Mouse (Mus musculus) liver, embryonic 13.5 days (tissue): ENCODE measurements around the gene Efs. TPM values are rescaled to one million over a fixed set of nuclear protein-coding genes. Genes with fewer than 3 reads are reported as not detected.
A peak's percentile ranks its signal among the peaks of the same experiment; 100 is the strongest.

Experiments used
- ATAC-seq: fragments of 200-750 bp; cut with Nextera tagmentation; 2 replicates; pipeline ENCODE4 v1.8.0; 2017; ENCODE audit warnings: low read depth, mild to moderate bottlenecking, moderate number of reproducible peaks, moderate library complexity
- DNase-seq: peaks from one replicate; pipeline ENCODE4 v3.0.0; 2022
- H3K27ac ChIP-seq: fragments of 300-500 bp; sonication (generic); 2 replicates; pipeline ENCODE4 v1.5.1; 2015; ENCODE audit warnings: moderate library complexity, mild to moderate bottlenecking, inconsistent platforms
- H3K27me3 ChIP-seq: fragments of 300-500 bp; sonication (generic); 2 replicates; pipeline ENCODE4 v1.6.1; 2015; ENCODE audit warnings: mild to moderate bottlenecking, inconsistent platforms
- H3K36me3 ChIP-seq: fragments of 300-500 bp; sonication (generic); 2 replicates; pipeline ENCODE4 v1.6.1; 2015; ENCODE audit warnings: mild to moderate bottlenecking, inconsistent platforms
- H3K4me1 ChIP-seq: fragments of 300-500 bp; sonication (generic); replicated peaks from 2 replicates; pipeline ENCODE4 v1.6.1; 2015; ENCODE audit warnings: inconsistent platforms
- H3K4me2 ChIP-seq: fragments of 300-500 bp; sonication (generic); 2 replicates; pipeline ENCODE4 v1.6.1; 2015; ENCODE audit warnings: inconsistent platforms, mild to moderate bottlenecking, moderate library complexity
- H3K4me3 ChIP-seq: fragments of 300-500 bp; sonication (generic); replicated peaks from 2 replicates; pipeline ENCODE4 v1.5.1; 2015; ENCODE audit warnings: mild to moderate bottlenecking, inconsistent platforms
- H3K9ac ChIP-seq: fragments of 300-500 bp; sonication (generic); 2 replicates; pipeline ENCODE4 v1.6.1; 2015; ENCODE audit warnings: mild to moderate bottlenecking, inconsistent platforms
- H3K9me3 ChIP-seq: fragments of 300-500 bp; sonication (generic); replicated peaks from 2 replicates; pipeline ENCODE4 v1.6.1; 2016; ENCODE audit warnings: inconsistent platforms
- WGBS: fragments of 180-500 bp; shearing (Covaris S2); methylation state at CpG from one replicate; pipeline ENCODE4 v1.1.7; 2015; ENCODE audit not compliant: insufficient replicate concordance; 5-methylcytosine and 5-hydroxymethylcytosine counted together
- polyA plus RNA-seq: library from polyadenylated mRNA; unstranded; fragments of >200 nt; fragmentation: Nextera tagmentation; extraction: Ambion mirVana; gene quantifications from 2 replicates; pipeline ENCODE4 v1.2.1, GENCODE M21; 2015

Efs gene
- polyA plus RNA-seq, 1 experiment from 2014 or later: 0.71 TPM

DNA sequence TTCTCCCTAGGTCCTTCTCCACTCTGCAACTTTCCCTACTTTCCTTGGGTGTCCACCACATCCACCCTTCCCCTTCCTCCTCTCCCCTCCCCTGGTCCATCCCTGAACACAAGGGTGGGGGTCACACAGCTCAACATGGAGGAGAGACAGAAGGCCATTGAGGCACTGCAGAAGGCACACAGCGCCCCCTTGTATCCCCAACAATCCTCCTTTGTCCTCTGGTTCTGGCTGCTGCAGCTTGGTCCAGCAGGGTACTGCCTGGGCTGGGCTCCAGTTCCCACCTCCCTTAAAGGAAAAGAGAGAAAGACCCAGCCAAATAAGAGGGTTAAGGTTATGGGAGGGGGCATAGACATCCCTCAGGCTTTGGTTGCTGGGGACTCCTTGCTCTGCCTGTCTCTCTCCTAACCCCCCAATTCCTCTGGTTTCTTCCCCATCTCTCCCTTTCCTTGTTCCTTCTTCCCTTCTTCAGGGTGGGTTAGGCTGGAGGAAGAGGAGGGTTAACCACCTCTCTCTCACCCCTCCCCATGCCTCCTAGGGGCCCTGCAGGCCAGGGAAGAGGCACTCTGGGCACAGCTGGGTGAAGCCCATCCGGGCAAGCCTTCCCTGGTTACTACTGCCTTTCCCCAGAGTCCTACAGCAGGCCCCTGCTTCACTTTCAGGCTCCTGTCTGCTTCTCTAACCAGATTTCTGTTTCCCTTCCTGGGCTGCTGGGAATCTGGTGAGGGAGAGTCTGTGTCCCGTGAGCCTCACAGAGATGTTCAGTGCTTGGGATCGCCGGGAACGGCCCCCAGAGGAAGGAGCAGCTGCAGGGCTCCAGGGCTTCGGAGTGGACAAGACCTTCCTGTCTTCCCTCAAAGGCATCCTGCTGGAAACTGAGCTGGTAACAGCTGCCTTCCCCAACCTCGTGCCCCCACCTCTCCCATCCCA, 10.2 kb upstream of the Efs start, which contains the start of gene Cmtm5:
TSS of gene Cmtm5 (plus strand) at position 358 of the 927 bp plus-strand sequence.
- DNase-seq (no peak), ATAC-seq (no peak)
- no peaks in the 10 kb centered on the region for H3K36me3 ChIP-seq
- no peaks in the 10 kb centered on the region for H3K4me1 ChIP-seq
- H3K4me3 ChIP-seq: no peak within 1 kb of the TSS
- WGBS: 34% methylated on average over 8 of the region's 8 CpGs
- H3K9me3 ChIP-seq: no peaks in the 10 kb centered on the region
- H3K27ac ChIP-seq: no peak within 1 kb of the TSS
- H3K27me3 ChIP-seq: peaks cover 26% of the 10 kb centered on the region; the same call in 1 of the 2 replicates
- no peak within 1 kb of the TSS for H3K9ac ChIP-seq
- H3K4me2 ChIP-seq: no peak within 1 kb of the TSS

GRCm38 (mm10) chr14:54932645-54933150, 6.8 kb upstream of the Efs start, which contains the start of gene Il25:
Il25 (plus strand) TSS chr14:54932695.
- Histone ChIP-seq H3K9ac (no peak within 1 kb of the TSS), H3K4me3 (no peak within 1 kb of the TSS), H3K9me3 (no peaks in the 10 kb centered on the region), H3K27ac (no peak within 1 kb of the TSS), H3K27me3 (peaks cover 43% of the 10 kb centered on the region), H3K36me3 (no peaks in the 10 kb centered on the region), H3K4me2 (no peak within 1 kb of the TSS), H3K4me1 (no peaks in the 10 kb centered on the region)
- DNase-seq (no peak), ATAC-seq (no peak)
- 50% methylated on average over 6 of the region's 6 CpGs for WGBS

- ATAC-seq (no peak), DNase-seq (no peak)
- Histone ChIP-seq H3K27me3 (peaks cover 61% of the 10 kb centered on the region), H3K4me1 (peaks cover 9% of the 10 kb centered on the region), H3K27ac (no peak overlapping the region), H3K4me2 (no peak overlapping the region), H3K36me3 (no peaks in the 10 kb centered on the region), H3K9me3 (no peaks in the 10 kb centered on the region), H3K9ac (no peak overlapping the region), H3K4me3 (no peak overlapping the region)
- WGBS: 24% methylated on average over 2 of the region's 2 CpGs
These were observed 4.5 kb upstream of the Efs start for GRCm38 (mm10) chr14:54930431-54930830.

GRCm38 (mm10) chr14:54929801-54930200, 3.9 kb upstream of the Efs start:
- Histone ChIP-seq H3K4me2 (no peak overlapping the region), H3K4me3 (no peak overlapping the region), H3K36me3 (no peaks in the 10 kb centered on the region), H3K9ac (no peak overlapping the region), H3K27me3 (peaks cover 67% of the 10 kb centered on the region), H3K9me3 (no peaks in the 10 kb centered on the region), H3K4me1 (peaks cover 16% of the 10 kb centered on the region), H3K27ac (no peak overlapping the region)
- ATAC-seq: no peak
- WGBS: 54% methylated on average over 5 of the region's 5 CpGs
- DNase-seq: no peak

DNA sequence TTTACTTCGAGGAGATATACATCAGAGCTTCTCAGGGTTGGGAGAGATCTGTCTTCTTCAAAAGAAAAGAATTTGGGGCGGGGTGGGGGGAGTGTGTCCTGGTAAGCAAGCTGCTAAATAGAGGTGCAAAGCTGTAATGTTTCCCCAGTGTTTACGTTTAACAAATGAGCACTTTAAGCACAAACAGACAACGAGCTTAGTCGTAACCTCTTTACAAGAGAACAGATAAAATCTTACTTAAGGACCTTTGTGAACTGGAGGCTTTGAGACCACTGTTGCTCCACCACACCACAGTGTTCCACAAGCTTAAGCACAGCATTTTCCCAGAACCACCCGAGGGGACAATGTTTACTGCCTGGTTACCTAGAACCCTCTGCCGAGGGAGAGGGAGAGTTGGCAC, 1.4 kb upstream of the Efs start:
- DNase-seq (no peak), ATAC-seq (no peak)
- Histone ChIP-seq H3K36me3 (no peaks in the 10 kb centered on the region), H3K27ac (no peak overlapping the region), H3K27me3 (peaks cover 86% of the 10 kb centered on the region), H3K4me3 (no peak overlapping the region), H3K9ac (no peak overlapping the region), H3K4me1 (peaks cover 24% of the 10 kb centered on the region), H3K4me2 (no peak overlapping the region), H3K9me3 (no peaks in the 10 kb centered on the region)
- WGBS: 21% methylated on average over 7 of the region's 7 CpGs

DNA sequence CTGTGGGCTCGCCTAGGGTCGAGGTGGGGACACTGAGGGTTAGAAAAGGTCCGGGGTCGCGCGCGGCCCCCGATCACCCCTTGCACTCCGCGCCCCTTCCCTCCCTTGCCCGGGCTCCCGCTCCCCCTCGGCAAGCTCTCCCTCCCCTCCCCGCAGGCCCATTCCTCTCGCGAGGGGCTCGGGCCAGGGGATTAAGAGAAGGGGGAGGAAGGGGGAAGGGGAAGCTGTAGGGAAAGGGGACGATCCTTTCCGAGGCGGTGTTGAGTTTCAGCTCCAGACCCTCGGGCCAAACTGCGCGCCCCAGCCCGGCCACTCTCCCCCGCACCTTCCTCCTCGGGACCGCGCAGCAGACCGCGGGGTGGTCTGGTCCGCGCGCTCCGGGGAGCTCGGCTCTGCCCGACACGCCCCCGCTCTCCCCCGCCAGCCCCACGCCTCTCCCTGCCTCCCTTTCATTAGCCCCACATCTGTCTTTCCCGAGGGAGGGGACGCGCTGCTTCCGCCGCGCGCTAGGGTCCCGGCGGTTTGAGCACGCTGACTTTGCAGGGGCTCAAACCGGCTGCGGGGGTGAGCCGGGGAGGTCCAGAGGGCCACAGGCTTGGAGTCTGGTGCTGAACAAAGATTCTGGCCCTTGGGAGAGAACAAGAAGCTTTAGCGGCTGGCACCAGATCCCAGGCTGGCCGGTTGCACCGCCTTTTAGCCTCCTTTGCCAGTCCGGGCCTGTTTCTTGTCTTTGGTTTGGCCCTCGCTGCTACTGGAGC, 654 bp upstream of the Efs start:
- Histone ChIP-seq H3K27ac (no peak overlapping the region), H3K27me3 (peaks cover 87% of the 10 kb centered on the region), H3K4me3 (peak overlapping the region; percentile 47), H3K9me3 (no peaks in the 10 kb centered on the region), H3K36me3 (no peaks in the 10 kb centered on the region), H3K4me1 (peaks cover 24% of the 10 kb centered on the region), H3K9ac (peak overlapping the region; percentile 50; the same call in 1 of the 2 replicates), H3K4me2 (peak overlapping the region; percentile 61)
- ATAC-seq (no peak), DNase-seq (no peak)
- WGBS: 2% methylated on average over 57 of the region's 58 CpGs

DNA sequence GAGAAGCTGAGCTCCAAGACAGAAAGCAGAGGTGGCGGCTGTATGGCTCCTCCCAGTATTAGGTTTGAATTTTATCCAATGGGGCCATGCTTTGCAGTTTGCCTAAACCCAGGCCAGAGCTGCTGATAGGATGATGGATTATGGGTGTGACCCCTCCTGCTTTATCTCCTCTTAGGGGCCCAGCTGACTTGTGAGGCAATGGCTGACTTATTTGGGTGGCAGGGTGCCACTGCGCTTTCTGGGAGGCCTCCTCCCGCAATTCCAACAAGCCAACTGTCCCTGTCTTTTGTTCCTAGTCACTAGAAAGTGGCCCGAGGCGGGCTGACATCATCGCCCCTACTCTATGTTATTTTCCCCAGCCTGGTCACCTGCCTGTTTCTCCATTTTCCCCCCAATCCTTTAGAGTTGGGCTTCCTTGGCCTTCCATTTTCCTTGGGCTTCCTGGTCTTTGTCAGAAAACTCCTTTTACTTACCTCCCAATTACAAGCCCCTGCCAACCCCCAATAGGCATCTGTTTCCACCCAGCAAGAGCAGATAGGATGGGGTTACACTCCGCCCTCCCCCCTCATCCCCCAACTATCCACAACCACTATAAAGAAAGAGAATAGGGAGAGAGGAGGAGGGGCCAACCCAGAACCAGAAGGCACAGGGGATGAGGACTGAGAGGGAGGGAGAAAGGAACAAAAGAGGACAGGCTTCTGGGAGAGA, 1.1 kb downstream of the Efs start:
- Histone ChIP-seq H3K27ac (no peak overlapping the region), H3K9me3 (no peaks in the 10 kb centered on the region; the same call in 1 of the 2 replicates), H3K4me3 (peak overlapping the region; percentile 47), H3K9ac (no peak overlapping the region), H3K27me3 (peaks cover 77% of the 10 kb centered on the region), H3K36me3 (no peaks in the 10 kb centered on the region), H3K4me2 (peak overlapping the region; percentile 61), H3K4me1 (peaks cover 24% of the 10 kb centered on the region)
- whole genome bisulfite sequencing: 46% methylated on average over 7 of the region's 7 CpGs
- peak; percentile 84 for ATAC-seq
- DNase-seq: peak; percentile 40

DNA sequence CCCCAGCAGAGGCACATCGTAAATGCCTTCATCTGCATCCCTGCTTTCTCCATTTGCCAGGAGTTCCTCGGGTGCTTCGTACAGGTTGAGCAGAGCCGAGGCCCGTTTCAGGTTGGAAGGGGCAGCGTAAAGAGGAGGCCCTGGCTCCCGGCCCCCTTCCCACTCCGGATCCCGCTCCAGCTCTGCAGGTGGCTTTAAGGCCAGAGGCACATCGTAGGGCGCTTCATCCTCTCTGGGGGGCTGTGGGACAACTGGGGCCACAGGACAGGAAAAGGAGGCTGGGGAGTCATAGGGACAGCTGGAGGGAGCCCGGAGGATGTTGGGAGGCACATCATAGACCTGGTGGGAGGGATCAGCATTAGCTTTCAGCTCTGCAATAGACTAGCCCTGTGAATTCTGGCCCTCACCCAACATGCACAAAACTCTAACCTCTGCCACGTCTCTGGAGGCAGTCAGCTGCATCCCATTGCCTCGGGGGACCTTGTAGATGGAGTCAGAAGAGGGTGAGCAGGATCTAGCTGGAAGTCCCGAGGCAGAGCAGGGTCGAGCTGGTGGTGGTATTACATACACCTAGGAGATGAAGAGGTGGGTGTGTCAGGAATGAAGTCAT, 5.7 kb downstream of the Efs start:
- DNase-seq (no peak), ATAC-seq (no peak)
- 73% methylated on average over 16 of the region's 16 CpGs for WGBS
- no peak overlapping the region for H3K4me2 ChIP-seq
- peaks cover 12% of the 10 kb centered on the region for H3K4me1 ChIP-seq
- H3K9ac ChIP-seq: no peak overlapping the region
- H3K9me3 ChIP-seq: no peaks in the 10 kb centered on the region; the same call in 1 of the 2 replicates
- H3K36me3 ChIP-seq: no peaks in the 10 kb centered on the region
- H3K27me3 ChIP-seq: peaks cover 38% of the 10 kb centered on the region
- no peak overlapping the region for H3K4me3 ChIP-seq
- H3K27ac ChIP-seq: no peak overlapping the region

GRCm38 (mm10) chr14:54913343-54913742, 12.6 kb downstream of the Efs start:
- Histone ChIP-seq H3K4me2 (peak overlapping the region; percentile 77), H3K36me3 (no peaks in the 10 kb centered on the region), H3K27me3 (peaks cover 64% of the 10 kb centered on the region), H3K4me1 (peaks cover 8% of the 10 kb centered on the region), H3K4me3 (peak overlapping the region; percentile 62), H3K27ac (no peak overlapping the region), H3K9ac (no peak overlapping the region), H3K9me3 (no peaks in the 10 kb centered on the region)
- no peak for DNase-seq
- no peak for ATAC-seq
- 22% methylated on average over 10 of the region's 10 CpGs for WGBS

DNA sequence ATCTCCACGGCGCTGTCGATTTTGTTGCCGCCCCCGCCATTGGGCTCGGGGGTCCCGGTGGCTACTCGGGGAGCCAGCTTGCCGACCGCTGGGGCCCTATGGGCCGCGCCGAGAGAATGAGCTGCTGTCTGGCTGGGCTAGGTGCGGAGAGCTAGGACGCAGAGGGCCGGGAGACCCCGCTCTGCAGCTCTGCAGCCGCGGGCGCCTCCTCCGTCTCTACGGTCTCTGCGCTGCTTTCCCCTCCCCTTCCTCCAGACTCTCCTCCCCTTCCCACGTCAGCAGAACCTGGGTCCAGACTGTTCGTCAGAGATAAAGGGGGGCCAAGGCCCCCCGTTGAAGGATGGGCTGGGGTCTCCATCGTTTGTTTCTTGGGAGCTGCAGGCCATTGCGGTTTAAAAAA, 13.0 kb downstream of the Efs start, which contains the start of gene Slc22a17:
TSS of gene Slc22a17 (minus strand) at position 247 of the 400 bp plus-strand sequence.
- H3K4me1 ChIP-seq: peaks cover 8% of the 10 kb centered on the region
- H3K9me3 ChIP-seq: no peaks in the 10 kb centered on the region
- H3K27me3 ChIP-seq: peaks cover 64% of the 10 kb centered on the region
- H3K4me2 ChIP-seq: peak within 1 kb of the TSS; percentile 77
- H3K9ac ChIP-seq: peak within 1 kb of the TSS; percentile 62
- H3K27ac ChIP-seq: no peak within 1 kb of the TSS
- no peaks in the 10 kb centered on the region for H3K36me3 ChIP-seq
- H3K4me3 ChIP-seq: peak within 1 kb of the TSS; percentile 62
- ATAC-seq: no peak
- WGBS: 0% methylated on average over 27 of the region's 28 CpGs
- DNase-seq: no peak
